Mouse (Mus musculus) kidney, embryonic 14.5 days (tissue): Measurements from ENCODE around the gene Mlx. TPM values are rescaled to one million over a fixed set of nuclear protein-coding genes. Genes with fewer than 3 reads are reported as not detected.
A peak's percentile ranks its signal among the peaks of the same experiment; 100 is the strongest.

ENCODE experiments used
- ATAC-seq: fragments of 200-750 bp; cut with Nextera tagmentation; 2 replicates; pipeline ENCODE4 v1.8.0; 2017; ENCODE audit warnings: moderate number of reproducible peaks, mild to moderate bottlenecking, moderate TSS enrichment, moderate library complexity; ENCODE audit not compliant: low FRiP score, low TSS enrichment
- H3K27ac ChIP-seq: fragments of 300-500 bp; sonication (generic); 2 replicates; pipeline ENCODE4 v1.5.1; 2014; ENCODE audit warnings: low read depth, mild to moderate bottlenecking, low read length, moderate library complexity, mixed read lengths
- H3K27me3 ChIP-seq: fragments of 300-500 bp; sonication (generic); 2 replicates; pipeline ENCODE4 v1.6.1; 2014; ENCODE audit warnings: mild to moderate bottlenecking, low read length; ENCODE audit not compliant: control insufficient read depth, insufficient read depth
- H3K36me3 ChIP-seq: fragments of 300-500 bp; sonication (generic); 2 replicates; pipeline ENCODE4 v1.6.1; 2014; ENCODE audit warnings: low read length, mixed read lengths; ENCODE audit not compliant: control insufficient read depth, insufficient read depth
- H3K4me1 ChIP-seq: fragments of 300-500 bp; sonication (generic); 2 replicates; pipeline ENCODE4 v1.6.1; 2014; ENCODE audit warnings: low read length, mixed read lengths; ENCODE audit not compliant: control insufficient read depth, insufficient read depth
- H3K4me2 ChIP-seq: fragments of 300-500 bp; sonication (generic); replicated peaks from 2 replicates; pipeline ENCODE4 v1.6.1; 2014; ENCODE audit warnings: low read depth, mild to moderate bottlenecking, low read length
- H3K4me3 ChIP-seq: fragments of 300-500 bp; sonication (generic); 2 replicates; pipeline ENCODE4 v1.5.1; 2014; ENCODE audit warnings: mild to moderate bottlenecking, low read length
- H3K9ac ChIP-seq: fragments of 300-500 bp; sonication (generic); 2 replicates; pipeline ENCODE4 v1.6.1; 2014; ENCODE audit warnings: low read depth, mild to moderate bottlenecking, low read length, moderate library complexity
- H3K9me3 ChIP-seq: fragments of 300-500 bp; sonication (generic); 2 replicates; pipeline ENCODE4 v1.6.1; 2016; ENCODE audit warnings: low read length; ENCODE audit not compliant: control insufficient read depth
- WGBS: fragments of 180-500 bp; shearing (Covaris S2); extraction: QIAGEN DNeasy Blood & Tissue Kit; methylation state at CpG from one replicate; pipeline ENCODE4 v1.1.7; 2014; 5-methylcytosine and 5-hydroxymethylcytosine counted together
- polyA plus RNA-seq: library from polyadenylated mRNA; unstranded; fragments of >200 nt; fragmentation: Nextera tagmentation; extraction: Ambion mirVana; gene quantifications from 2 replicates; pipeline ENCODE4 v1.2.1, GENCODE M21; 2014

Gene Mlx
- polyA plus RNA-seq, 1 experiment from 2014 or later: 39.7 TPM

GRCm38 (mm10) chr11:101062971-101063675, 24.0 kb upstream of the Mlx start:
- H3K4me1 ChIP-seq: peaks cover 25% of the 10 kb centered on the region
- peak overlapping the region; percentile 87 for H3K27ac ChIP-seq
- no peak overlapping the region for H3K4me3 ChIP-seq
- H3K36me3 ChIP-seq: peaks cover 4% of the 10 kb centered on the region; the same call in 1 of the 2 replicates
- peak overlapping the region; percentile 13; the same call in 1 of the 2 replicates for H3K9ac ChIP-seq
- H3K4me2 ChIP-seq: no peak overlapping the region
- H3K9me3 ChIP-seq: no peaks in the 10 kb centered on the region
- WGBS: 57% methylated on average over 14 of the region's 14 CpGs
- no peak for ATAC-seq
- no peaks in the 10 kb centered on the region for H3K27me3 ChIP-seq

- WGBS: 22% methylated on average over 12 of the region's 12 CpGs
- Histone ChIP-seq H3K9ac (peak overlapping the region; percentile 0; the same call in 1 of the 2 replicates), H3K4me3 (no peak overlapping the region), H3K27me3 (no peaks in the 10 kb centered on the region), H3K36me3 (peaks cover 4% of the 10 kb centered on the region; the same call in 1 of the 2 replicates), H3K4me2 (no peak overlapping the region), H3K9me3 (no peaks in the 10 kb centered on the region), H3K4me1 (peaks cover 25% of the 10 kb centered on the region), H3K27ac (peak overlapping the region; percentile 87)
- no peak; the same call in 1 of the 2 replicates for ATAC-seq
Measured at GRCm38 (mm10) chr11:101063676-101064327, 23.3 kb upstream of the Mlx start.

- no peak overlapping the region for H3K9ac ChIP-seq
- WGBS: 82% methylated on average over 4 of the region's 4 CpGs
- ATAC-seq: no peak
- H3K4me2 ChIP-seq: no peak overlapping the region
- no peaks in the 10 kb centered on the region for H3K9me3 ChIP-seq
- no peaks in the 10 kb centered on the region for H3K27me3 ChIP-seq
- H3K27ac ChIP-seq: 0 out of 2 replicates have a peak overlapping the region, but pooled peaks have one; percentile 87
- H3K4me1 ChIP-seq: peaks cover 27% of the 10 kb centered on the region
- H3K4me3 ChIP-seq: no peak overlapping the region
- peaks cover 4% of the 10 kb centered on the region; the same call in 1 of the 2 replicates for H3K36me3 ChIP-seq
Measured at GRCm38 (mm10) chr11:101064462-101064861, 22.6 kb upstream of the Mlx start.

- H3K27ac ChIP-seq: no peak overlapping the region
- peaks cover 25% of the 10 kb centered on the region for H3K4me1 ChIP-seq
- peaks cover 4% of the 10 kb centered on the region; the same call in 1 of the 2 replicates for H3K36me3 ChIP-seq
- no peak overlapping the region for H3K9ac ChIP-seq
- no peaks in the 10 kb centered on the region for H3K27me3 ChIP-seq
- no peak overlapping the region for H3K4me3 ChIP-seq
- no peak overlapping the region for H3K4me2 ChIP-seq
- WGBS: 93% methylated on average over 9 of the region's 9 CpGs
- no peaks in the 10 kb centered on the region for H3K9me3 ChIP-seq
- ATAC-seq: no peak
Measured at GRCm38 (mm10) chr11:101065002-101065401, 22.1 kb upstream of the Mlx start.

GRCm38 (mm10) chr11:101066549-101067412, 20.3 kb upstream of the Mlx start:
- H3K27ac ChIP-seq: no peak overlapping the region
- peaks cover 20% of the 10 kb centered on the region for H3K4me1 ChIP-seq
- peak overlapping the region; percentile 27 for H3K4me3 ChIP-seq
- H3K9me3 ChIP-seq: no peaks in the 10 kb centered on the region
- peak overlapping the region; percentile 32; the same call in 1 of the 2 replicates for H3K9ac ChIP-seq
- peak; percentile 30; the same call in 1 of the 2 replicates for ATAC-seq
- 0 out of 2 replicates have a peak, but pooled peaks cover 3% of the 10 kb centered on the region for H3K27me3 ChIP-seq
- H3K4me2 ChIP-seq: peak overlapping the region; percentile 49
- 28% methylated on average over 18 of the region's 18 CpGs for WGBS
- H3K36me3 ChIP-seq: peaks cover 4% of the 10 kb centered on the region; the same call in 1 of the 2 replicates

GRCm38 (mm10) chr11:101069391-101070188, 17.5 kb upstream of the Mlx start, which contains the start of gene Naglu:
TSS of gene Naglu (plus strand) at chr11:101070012.
- H3K9ac ChIP-seq: peak within 1 kb of the TSS; percentile 74
- H3K4me3 ChIP-seq: peak within 1 kb of the TSS; percentile 80
- peak within 1 kb of the TSS; percentile 92 for H3K4me2 ChIP-seq
- 0 out of 2 replicates have a peak, but pooled peaks cover 7% of the 10 kb centered on the region for H3K27me3 ChIP-seq
- 5% methylated on average over 35 of the region's 35 CpGs for WGBS
- H3K9me3 ChIP-seq: no peaks in the 10 kb centered on the region
- peak; percentile 88 for ATAC-seq
- H3K4me1 ChIP-seq: 0 out of 2 replicates have a peak, but pooled peaks cover 4% of the 10 kb centered on the region
- no peak within 1 kb of the TSS for H3K27ac ChIP-seq
- H3K36me3 ChIP-seq: no peaks in the 10 kb centered on the region

- under 1% methylated on average over 17 of the region's 36 CpGs for WGBS
- H3K4me2 ChIP-seq: peak overlapping the region; percentile 92
- no peaks in the 10 kb centered on the region for H3K9me3 ChIP-seq
- no peaks in the 10 kb centered on the region for H3K36me3 ChIP-seq
- 0 out of 2 replicates have a peak, but pooled peaks cover 7% of the 10 kb centered on the region for H3K27me3 ChIP-seq
- H3K4me1 ChIP-seq: 0 out of 2 replicates have a peak, but pooled peaks cover 4% of the 10 kb centered on the region
- peak; percentile 25; the same call in 1 of the 2 replicates for ATAC-seq
- peak overlapping the region; percentile 80 for H3K4me3 ChIP-seq
- H3K27ac ChIP-seq: no peak overlapping the region
- H3K9ac ChIP-seq: peak overlapping the region; percentile 74
Measured at GRCm38 (mm10) chr11:101070189-101070527, 16.9 kb upstream of the Mlx start.

- H3K4me2 ChIP-seq: peak overlapping the region; percentile 92; the same call in 1 of the 2 replicates
- H3K4me3 ChIP-seq: no peak overlapping the region
- H3K36me3 ChIP-seq: no peaks in the 10 kb centered on the region
- H3K4me1 ChIP-seq: 0 out of 2 replicates have a peak, but pooled peaks cover 4% of the 10 kb centered on the region
- WGBS: 81% methylated on average over 6 of the region's 6 CpGs
- 0 out of 2 replicates have a peak, but pooled peaks cover 7% of the 10 kb centered on the region for H3K27me3 ChIP-seq
- ATAC-seq: no peak
- H3K27ac ChIP-seq: no peak overlapping the region
- H3K9me3 ChIP-seq: no peaks in the 10 kb centered on the region
- H3K9ac ChIP-seq: no peak overlapping the region
Measured at GRCm38 (mm10) chr11:101070987-101071386, 16.1 kb upstream of the Mlx start.
